Mouse (Mus musculus): ENCODE measurements around the gene Dpysl4.
A peak's percentile ranks its signal among the peaks of the same experiment; 100 is the strongest.

- peak; percentile 21; the same call in 1 of the 2 replicates for TF ChIP-seq CTCF (IDR thresholded peaks at IDR 0.05; ENCODE audit: borderline replicate concordance, insufficient read depth, low read length)
- no peak for TF ChIP-seq POLR2A (IDR thresholded peaks at IDR 0.05; ENCODE audit: low read depth, low read length)
Observed at GRCm38 (mm10) chr7:139063406-139063805, 22.4 kb upstream of the Dpysl4 start.
